Mouse (Mus musculus) B cell, adult 67 days (primary cell): ENCODE measurements around the gene Cutc. TPM values are rescaled to one million over a fixed set of nuclear protein-coding genes. Genes with fewer than 3 reads are reported as not detected.

Experiments used
- total RNA-seq, 2 experiments: library from RNA; stranded (reverse); gene quantifications; 4 replicates each; pipeline ENCODE4 v1.2.4; 2023

Cutc gene
- total RNA-seq = 10 to 100 TPM; 17.2 to 19.7 TPM

GRCm38 (mm10) chr19:43752489-43753225 lies at the start of gene Cutc, which contains the start of gene Cox15:
Gene Cutc (plus strand): TSS chr19:43752996.
Gene Cox15 (minus strand): TSS chr19:43753000.

GRCm38 (mm10) chr19:43781980-43782379 lies 29.2 kb downstream of the Cutc start, which contains the start of gene Abcc2:
Gene Abcc2 (plus strand): TSS chr19:43782192.

Other genes starting within 250 kb of the Cutc start
- 10 to 100 TPM; 46.7 to 50.1 TPM for gene Got1, start 228.4 kb upstream of the Cutc start, total RNA-seq
- gene Nkx2-3, start 140.7 kb upstream of the Cutc start, total RNA-seq = not detected
- gene Slc25a28, start 78.1 kb upstream of the Cutc start, total RNA-seq = 10 to 100 TPM; 78.4 to 87.2 TPM
- 10 to 100 TPM; 22.0 to 25.2 TPM for gene Entpd7, start 63.3 kb upstream of the Cutc start, total RNA-seq
- 10 to 100 TPM; 14.5 to 14.9 TPM for gene Cox15, start within 50 bp of the Cutc start, total RNA-seq
- not detected for gene Abcc2, start 29.2 kb downstream of the Cutc start, total RNA-seq
- 10 to 100 TPM in 1 of 2 experiments, 1 to 10 TPM in 1; 9.5 to 10.3 TPM for gene Dnmbp, start 187.2 kb downstream of the Cutc start, total RNA-seq
- gene Cpn1, start 233.6 kb downstream of the Cutc start, total RNA-seq = not detected